ENCODE assay signal across 21 mouse cellular contexts in genomic region chr13:5545521-5545920, GRCm38 (mm10).
DNase-seq lines count a peak whose midpoint lies in the region; ATAC-seq and TF ChIP-seq lines count a peak whose summit lies in the region.
"Had no signal": no experiment of that assay in that cellular context is flagged by ENCODE, and none has a peak within 500 bp of the region (broad histone marks: within the 10 kb centered on the region; RNA-seq: fewer than 3 reads in every experiment).

No protein-coding gene starts in this region.

- peak; percentile 40; the same call in 1 of the 2 replicates for ATAC-seq in forebrain, embryonic 14.5 days
- ATAC-seq in forebrain, embryonic 16.5 days = no peak
- no peak for ATAC-seq in lung, embryonic 14.5 days (ENCODE audit: insufficient read depth)
- no peak for ATAC-seq in liver, embryonic 11.5 days (replicated peaks; ENCODE audit: low FRiP score)
- ATAC-seq: CD4-positive, CD25-positive, alpha-beta regulatory T cell, adult 4 months; forebrain, postnatal 0 days; intestine, embryonic 16.5 days had no signal

- no peak for TF ChIP-seq CTCF in lung, embryonic 14.5 days (IDR thresholded peaks at IDR 0.05; ENCODE audit: low read depth)

- no peak overlapping the region for H3K27ac ChIP-seq in forebrain, embryonic 14.5 days (ENCODE audit: low read depth, low read length)
- H3K27ac ChIP-seq in forebrain, embryonic 16.5 days (ENCODE audit: low read length) = no peak overlapping the region
- H3K27ac ChIP-seq in lung, embryonic 14.5 days (ENCODE audit: low read depth) = no peak overlapping the region
- H3K27ac ChIP-seq in liver, embryonic 11.5 days (ENCODE audit: low read depth, low read length) = no peak overlapping the region
- H3K27ac ChIP-seq: heart, embryonic 13.5 days; hindbrain, embryonic 13.5 days had no signal

- H3K4me2 ChIP-seq in forebrain, embryonic 14.5 days (ENCODE audit: low read length) = no peak overlapping the region
- no peak overlapping the region for H3K4me2 ChIP-seq in forebrain, embryonic 16.5 days (ENCODE audit: low read length)
- H3K4me2 ChIP-seq in lung, embryonic 14.5 days = no peak overlapping the region
- no peak overlapping the region for H3K4me2 ChIP-seq in liver, embryonic 11.5 days
- H3K4me2 ChIP-seq: heart, embryonic 13.5 days; hindbrain, embryonic 13.5 days had no signal

- no peak overlapping the region for H3K4me3 ChIP-seq in forebrain, embryonic 14.5 days (ENCODE audit: low read depth, low read length)
- no peak overlapping the region for H3K4me3 ChIP-seq in forebrain, embryonic 16.5 days (replicated peaks; ENCODE audit: low read length)
- no peak overlapping the region for H3K4me3 ChIP-seq in lung, embryonic 14.5 days (ENCODE audit: low read depth, low read length)
- no peak overlapping the region for H3K4me3 ChIP-seq in liver, embryonic 11.5 days (ENCODE audit: low read depth, low read length)
- H3K4me3 ChIP-seq: heart, embryonic 13.5 days; hindbrain, embryonic 13.5 days had no signal

- H3K27me3 ChIP-seq in forebrain, embryonic 14.5 days (replicated peaks; ENCODE audit: control insufficient read depth, insufficient read depth, low read length) = no peaks in the 10 kb centered on the region
- H3K27me3 ChIP-seq in forebrain, embryonic 16.5 days (replicated peaks; ENCODE audit: control insufficient read depth, insufficient read depth, low read length) = no peaks in the 10 kb centered on the region
- no peaks in the 10 kb centered on the region for H3K27me3 ChIP-seq in lung, embryonic 14.5 days (ENCODE audit: insufficient read depth, low read length)
- no peaks in the 10 kb centered on the region for H3K27me3 ChIP-seq in liver, embryonic 11.5 days (replicated peaks; ENCODE audit: control insufficient read depth, insufficient read depth, low read length)
- H3K27me3 ChIP-seq: heart, embryonic 13.5 days; hindbrain, embryonic 13.5 days had no signal

- H3K4me1 ChIP-seq in forebrain, embryonic 14.5 days (ENCODE audit: control insufficient read depth, insufficient read depth, low read length) = no peaks in the 10 kb centered on the region
- H3K4me1 ChIP-seq in forebrain, embryonic 16.5 days (replicated peaks; ENCODE audit: control insufficient read depth, insufficient read depth, low read length) = 0 out of 2 replicates have a peak, but pooled peaks cover 6% of the 10 kb centered on the region
- H3K4me1 ChIP-seq in lung, embryonic 14.5 days (ENCODE audit: insufficient read depth) = no peaks in the 10 kb centered on the region
- H3K4me1 ChIP-seq in liver, embryonic 11.5 days (replicated peaks; ENCODE audit: control insufficient read depth, insufficient read depth, low read length) = no peaks in the 10 kb centered on the region
- H3K4me1 ChIP-seq: hindbrain, embryonic 13.5 days had no signal

- no peaks in the 10 kb centered on the region for H3K9me3 ChIP-seq in forebrain, embryonic 14.5 days (replicated peaks; ENCODE audit: control insufficient read depth, low read length)
- no peaks in the 10 kb centered on the region for H3K9me3 ChIP-seq in forebrain, embryonic 16.5 days (ENCODE audit: control insufficient read depth, low read length)
- H3K9me3 ChIP-seq in lung, embryonic 14.5 days (ENCODE audit: low read depth, low read length) = no peaks in the 10 kb centered on the region
- H3K9me3 ChIP-seq in liver, embryonic 11.5 days (ENCODE audit: control insufficient read depth, low read length) = no peaks in the 10 kb centered on the region
- H3K9me3 ChIP-seq: G1E; heart, embryonic 13.5 days; hindbrain, embryonic 13.5 days had no signal

- DNase-seq in forebrain, embryonic 14.5 days (ENCODE audit: low spot score) = peak; percentile 46
- DNase-seq in lung, embryonic 14.5 days = peak; percentile 75
- DNase-seq in lung, postnatal 36 days = no peak
- peak; percentile 39 for DNase-seq in 416B (ENCODE audit: low read depth)
- DNase-seq in brain, adult 2 months (ENCODE audit: low read depth, low spot score) = peak; percentile 8
- no peak for DNase-seq in liver, embryonic 11.5 days (ENCODE audit: low spot score)
- DNase-seq: adrenal gland, postnatal 14 days; B cell, adult 2 months; cerebellum, adult 8-10 months; cerebellum, postnatal 36 days; forebrain, postnatal 0 days; gastrocnemius, postnatal 25 days; heart, adult 11 months; heart, postnatal 36 days; kidney, adult 8-10 months had no signal

- H3K36me3 ChIP-seq in forebrain, embryonic 14.5 days (ENCODE audit: control insufficient read depth, insufficient read depth, low read length) = no peaks in the 10 kb centered on the region
- no peaks in the 10 kb centered on the region for H3K36me3 ChIP-seq in forebrain, embryonic 16.5 days (ENCODE audit: control insufficient read depth, insufficient read depth)
- no peaks in the 10 kb centered on the region for H3K36me3 ChIP-seq in lung, embryonic 14.5 days (ENCODE audit: insufficient read depth)
- H3K36me3 ChIP-seq in liver, embryonic 11.5 days (ENCODE audit: control insufficient read depth, insufficient read depth, low read length) = no peaks in the 10 kb centered on the region
- H3K36me3 ChIP-seq: G1E; heart, embryonic 13.5 days; hindbrain, embryonic 13.5 days had no signal

- H3K9ac ChIP-seq in forebrain, embryonic 14.5 days (ENCODE audit: low read length) = no peak overlapping the region
- no peak overlapping the region for H3K9ac ChIP-seq in forebrain, embryonic 16.5 days (replicated peaks; ENCODE audit: low read depth, low read length)
- no peak overlapping the region for H3K9ac ChIP-seq in lung, embryonic 14.5 days
- H3K9ac ChIP-seq in liver, embryonic 11.5 days (ENCODE audit: low read depth, low read length) = no peak overlapping the region
- H3K9ac ChIP-seq: forebrain, postnatal 0 days; heart, embryonic 13.5 days; hindbrain, embryonic 13.5 days had no signal

Comparison
In these comparisons a context has a peak if more than half of its experiments do, and no peak if none do; other contexts are left out.
1. DNase-seq: peak in forebrain, embryonic 14.5 days (single experiment), lung, embryonic 14.5 days (single experiment), 416B (single experiment) and brain, adult 2 months (single experiment); none in lung, postnatal 36 days (single experiment) and liver, embryonic 11.5 days (single experiment).